Mouse (Mus musculus): ENCODE results near the gene Trim14.

GRCm38 (mm10) chr4:46447461-46447860 is 88.5 kb downstream of the Trim14 start:
- TF ChIP-seq ZNF384 (IDR thresholded peaks at IDR 0.05; ENCODE audit: low read depth, low read length) (no peak), MAFK (IDR thresholded peaks at IDR 0.05; ENCODE audit: insufficient read depth, low read depth, low read length) (no peak), ZC3H11A (IDR thresholded peaks at IDR 0.05; ENCODE audit: borderline replicate concordance, low read depth, low read length) (no peak)
